Mouse (Mus musculus) CH12.LX (cell line): Measurements from ENCODE around the gene Mob4. TPM values are rescaled to one million over a fixed set of nuclear protein-coding genes. Genes with fewer than 3 reads are reported as not detected.

Experiments
- DNase-seq: peaks from one replicate; pipeline ENCODE4 v3.0.0-alpha.2; 2013; ENCODE audit errors: extremely low read depth
- H3K27ac ChIP-seq: 2 replicates; pipeline ENCODE4 v1.5.1; 2012; ENCODE audit warnings: low read depth, mild to moderate bottlenecking, control low read depth, moderate library complexity; ENCODE audit not compliant: insufficient read depth
- H3K27me3 ChIP-seq: replicated peaks from 2 replicates; pipeline ENCODE3; 2012; ENCODE audit warnings: inconsistent platforms
- H3K36me3 ChIP-seq, 2 experiments: replicated peaks in 1 of 2; 2 replicates each; pipeline versions ENCODE3 to v1.6.1; 2012; ENCODE audit warnings: inconsistent platforms in 1 of 2, low read length in 1 of 2, mild to moderate bottlenecking in 1 of 2, mixed read lengths in 1 of 2, moderate library complexity in 1 of 2; ENCODE audit not compliant: control insufficient read depth in 1 of 2, insufficient read depth in 1 of 2
- H3K4me1 ChIP-seq, 2 experiments: 2 replicates each; pipeline ENCODE4 v1.6.1; 2012; ENCODE audit warnings: inconsistent platforms in 1 of 2, moderate library complexity in 1 of 2; ENCODE audit not compliant: insufficient read depth in 2 of 2, control insufficient read depth in 1 of 2
- H3K4me2 ChIP-seq: 2 replicates; pipeline ENCODE4 v1.6.1; 2012; ENCODE audit warnings: low read depth, mild to moderate bottlenecking, control low read depth; ENCODE audit not compliant: poor library complexity, insufficient read depth, severe bottlenecking
- H3K4me3 ChIP-seq, 3 experiments: fragments of 150-350 bp in 1 of 3; sonication (generic) in 1 of 3; replicated peaks in 1 of 3; 2 replicates each; pipeline versions ENCODE3 to v1.5.1; 2011 to 2012; ENCODE audit warnings: low read depth in 2 of 3, low read length in 2 of 3, mild to moderate bottlenecking in 2 of 3, moderate library complexity in 2 of 3, control low read depth in 1 of 3, improper control_type of control experiment in 1 of 3, inconsistent platforms in 1 of 3, mixed read lengths in 1 of 3; ENCODE audit not compliant: poor library complexity in 1 of 3
- H3K79me2 ChIP-seq: replicated peaks from 2 replicates; pipeline ENCODE4 v1.6.1; 2012; ENCODE audit warnings: mild to moderate bottlenecking, moderate library complexity; ENCODE audit not compliant: control insufficient read depth, poor library complexity, insufficient read depth, severe bottlenecking; ENCODE audit errors: extremely low read depth
- H3K9ac ChIP-seq: 2 replicates; pipeline ENCODE4 v1.6.1; 2012; ENCODE audit warnings: low read depth, mild to moderate bottlenecking, control low read depth, moderate library complexity; ENCODE audit not compliant: insufficient read depth
- H3K9me3 ChIP-seq: replicated peaks from 2 replicates; pipeline ENCODE3; 2012; ENCODE audit warnings: low read length, inconsistent platforms, mixed read lengths
- BHLHE40 ChIP-seq: IDR thresholded peaks from 2 replicates; pipeline ENCODE4 v1.6.1; 2011; ENCODE audit warnings: mild to moderate bottlenecking, low read depth, low read length, improper control_type of control experiment
- CHD1 ChIP-seq: IDR thresholded peaks from 2 replicates; pipeline ENCODE4 v1.6.1; 2012; ENCODE audit warnings: low read depth, low read length, improper control_type of control experiment, inconsistent platforms
- CHD2 ChIP-seq: IDR thresholded peaks from 2 replicates; pipeline ENCODE4 v1.6.1; 2011; ENCODE audit warnings: low read length, improper control_type of control experiment
- CTCF ChIP-seq, 2 experiments: IDR thresholded peaks in 1 of 2; conservative IDR thresholded peaks in 1 of 2; 2 replicates each; pipeline ENCODE4 v1.5.1; 2011 to 2012; ENCODE audit warnings: low read depth in 2 of 2, low read length in 2 of 2, improper control_type of control experiment in 1 of 2, inconsistent platforms in 1 of 2, mild to moderate bottlenecking in 1 of 2, moderate library complexity in 1 of 2
- E2F4 ChIP-seq: IDR thresholded peaks from 2 replicates; pipeline ENCODE4 v1.6.1; 2011; ENCODE audit warnings: low read depth, low read length, improper control_type of control experiment; ENCODE audit not compliant: insufficient replicate concordance
- ELF1 ChIP-seq: IDR thresholded peaks from 2 replicates; pipeline ENCODE4 v1.6.1; 2014; ENCODE audit warnings: low read depth, mild to moderate bottlenecking, inconsistent platforms, low read length, improper control_type of control experiment
- EP300 ChIP-seq: IDR thresholded peaks from 2 replicates; pipeline ENCODE4 v1.6.1; 2011; ENCODE audit warnings: low read length, improper control_type of control experiment
- ETS1 ChIP-seq: conservative IDR thresholded peaks from 2 replicates; pipeline ENCODE4 v1.6.1; 2012; ENCODE audit warnings: low read depth, mild to moderate bottlenecking, inconsistent platforms, low read length, improper control_type of control experiment, moderate library complexity
- GABPA ChIP-seq: IDR thresholded peaks from 2 replicates; pipeline ENCODE4 v1.6.1; 2012; ENCODE audit warnings: low read depth, low read length, improper control_type of control experiment, inconsistent platforms; ENCODE audit not compliant: insufficient replicate concordance
- HCFC1 ChIP-seq: IDR thresholded peaks from 2 replicates; pipeline ENCODE4 v1.6.1; 2012; ENCODE audit warnings: low read depth, mild to moderate bottlenecking, inconsistent platforms, low read length, improper control_type of control experiment
- IRF4 ChIP-seq: IDR thresholded peaks from 2 replicates; pipeline ENCODE4 v1.6.1; 2014; ENCODE audit warnings: low read depth, mild to moderate bottlenecking, inconsistent platforms, low read length, improper control_type of control experiment
- JUN ChIP-seq: IDR thresholded peaks from 2 replicates; pipeline ENCODE4 v1.6.1; 2011; ENCODE audit warnings: low read depth, mild to moderate bottlenecking, low read length, improper control_type of control experiment, moderate library complexity; ENCODE audit not compliant: insufficient read depth
- JUND ChIP-seq: conservative IDR thresholded peaks from 2 replicates; pipeline ENCODE4 v1.6.1; 2011; ENCODE audit warnings: low read depth, low read length, improper control_type of control experiment
- KAT2A ChIP-seq: IDR thresholded peaks from 2 replicates; pipeline ENCODE4 v1.6.1; 2012; ENCODE audit warnings: low read length, improper control_type of control experiment, inconsistent platforms; ENCODE audit not compliant: insufficient replicate concordance
- MAFK ChIP-seq: IDR thresholded peaks from 2 replicates; pipeline ENCODE4 v1.6.1; 2011; ENCODE audit warnings: low read length, improper control_type of control experiment; ENCODE audit not compliant: insufficient replicate concordance
- MAX ChIP-seq: IDR thresholded peaks from 2 replicates; pipeline ENCODE4 v1.6.1; 2011; ENCODE audit warnings: low read length, improper control_type of control experiment
- MAZ ChIP-seq: IDR thresholded peaks from 2 replicates; pipeline ENCODE4 v1.6.1; 2012; ENCODE audit warnings: low read depth, mild to moderate bottlenecking, inconsistent platforms, low read length, improper control_type of control experiment, moderate library complexity
- MEF2A ChIP-seq: IDR thresholded peaks from 2 replicates; pipeline ENCODE4 v1.6.1; 2014; ENCODE audit warnings: low read depth, mild to moderate bottlenecking, inconsistent platforms, low read length, improper control_type of control experiment, borderline replicate concordance
- MXI1 ChIP-seq: IDR thresholded peaks from 2 replicates; pipeline ENCODE4 v1.6.1; 2011; ENCODE audit warnings: mild to moderate bottlenecking, low read depth, low read length, improper control_type of control experiment
- MYC ChIP-seq: IDR thresholded peaks from 2 replicates; pipeline ENCODE4 v1.6.1; 2011; ENCODE audit warnings: low read depth, mild to moderate bottlenecking, improper control_type of control experiment, low read length
- NELFE ChIP-seq: IDR thresholded peaks from 2 replicates; pipeline ENCODE4 v1.6.1; 2011; ENCODE audit warnings: low read depth, low read length, improper control_type of control experiment
- NRF1 ChIP-seq: IDR thresholded peaks from 2 replicates; pipeline ENCODE4 v1.6.1; 2014; ENCODE audit warnings: low read depth, mild to moderate bottlenecking, inconsistent platforms, low read length, improper control_type of control experiment, moderate library complexity
- PAX5 ChIP-seq: IDR thresholded peaks from 2 replicates; pipeline ENCODE4 v1.6.1; 2012; ENCODE audit warnings: low read length, inconsistent platforms, mixed read lengths
- POLR2A ChIP-seq: IDR thresholded peaks from 2 replicates; pipeline ENCODE4 v1.6.1; 2011; ENCODE audit warnings: low read depth, mild to moderate bottlenecking, improper control_type of control experiment, low read length
- POLR2AphosphoS2 ChIP-seq: IDR thresholded peaks from 2 replicates; pipeline ENCODE4 v1.6.1; 2011; ENCODE audit warnings: low read depth, low read length, improper control_type of control experiment
- RAD21 ChIP-seq: IDR thresholded peaks from 2 replicates; pipeline ENCODE4 v1.6.1; 2011; ENCODE audit warnings: low read depth, mild to moderate bottlenecking, low read length, improper control_type of control experiment, moderate library complexity
- RCOR1 ChIP-seq: conservative IDR thresholded peaks from 2 replicates; pipeline ENCODE4 v1.6.1; 2012; ENCODE audit warnings: low read depth, mild to moderate bottlenecking, inconsistent platforms, low read length, improper control_type of control experiment
- SIN3A ChIP-seq: IDR thresholded peaks from 2 replicates; pipeline ENCODE4 v1.6.1; 2012; ENCODE audit warnings: low read length, improper control_type of control experiment, inconsistent platforms
- SMC3 ChIP-seq: IDR thresholded peaks from 2 replicates; pipeline ENCODE4 v1.6.1; 2011; ENCODE audit warnings: low read depth, low read length, improper control_type of control experiment
- TBP ChIP-seq: conservative IDR thresholded peaks from 2 replicates; pipeline ENCODE4 v1.6.1; 2011; ENCODE audit warnings: low read depth, low read length, improper control_type of control experiment
- TCF12 ChIP-seq: IDR thresholded peaks from 2 replicates; pipeline ENCODE4 v1.6.1; 2014; ENCODE audit warnings: low read depth, mild to moderate bottlenecking, inconsistent platforms, low read length, improper control_type of control experiment
- UBTF ChIP-seq: IDR thresholded peaks from 2 replicates; pipeline ENCODE4 v1.6.1; 2012; ENCODE audit warnings: low read depth, mild to moderate bottlenecking, inconsistent platforms, low read length, improper control_type of control experiment, moderate library complexity
- USF1 ChIP-seq: IDR thresholded peaks from 2 replicates; pipeline ENCODE4 v1.6.1; 2014; ENCODE audit warnings: low read depth, mild to moderate bottlenecking, inconsistent platforms, low read length, improper control_type of control experiment
- USF2 ChIP-seq: conservative IDR thresholded peaks from 2 replicates; pipeline ENCODE4 v1.6.1; 2011; ENCODE audit warnings: low read depth, low read length, improper control_type of control experiment
- ZC3H11A ChIP-seq: IDR thresholded peaks from 2 replicates; pipeline ENCODE4 v1.6.1; 2012; ENCODE audit warnings: low read depth, mild to moderate bottlenecking, inconsistent platforms, low read length, improper control_type of control experiment
- ZKSCAN1 ChIP-seq: IDR thresholded peaks from 2 replicates; pipeline ENCODE4 v1.6.1; 2012; ENCODE audit warnings: low read depth, inconsistent platforms, low read length, improper control_type of control experiment, borderline replicate concordance
- ZMIZ1 ChIP-seq: IDR thresholded peaks from 2 replicates; pipeline ENCODE4 v1.6.1; 2012; ENCODE audit warnings: low read depth, mild to moderate bottlenecking, inconsistent platforms, low read length, improper control_type of control experiment
- ZNF384 ChIP-seq: IDR thresholded peaks from 2 replicates; pipeline ENCODE4 v1.6.1; 2012; ENCODE audit warnings: low read depth, low read length, improper control_type of control experiment, inconsistent platforms
- dilution Hi-C: fragments of 300-500 bp; cut with MboI; formaldehyde crosslinking; loops from 2 replicates; pipeline ENCODE4 v1.14.3; 2020; ENCODE audit warnings: low sequenced_read_pairs; ENCODE audit not compliant: extremely low pct_unique_long_range_greater_than_20kb, extremely low pct_ligation_motif_present
- in situ Hi-C: fragments of 300-500 bp; cut with MboI; formaldehyde crosslinking; loops from 3 replicates; pipeline ENCODE4 v1.14.3; 2019; ENCODE audit warnings: low sequenced_read_pairs, low pct_ligation_motif_present, low pct_unique_long_range_greater_than_20kb, mixed read lengths
- polyA plus RNA-seq: library from polyadenylated mRNA; unstranded; fragments of >175 nt; gene quantifications from 2 replicates; pipeline ENCODE4 v1.2.1, GENCODE M21; 2012; ENCODE audit warnings: low read depth; ENCODE audit not compliant: insufficient read length
- total RNA-seq, 2 experiments: library from RNA; depleted of rRNA; stranded (reverse); fragments of 300-350 nt in 1 of 2; fragments of >200 nt in 1 of 2; gene quantifications; 2 replicates each; pipeline ENCODE4 v1.2.3; 2012 to 2014

The Mob4 gene
- total and polyA plus RNA-seq, 3 experiments, result 12.3 to 49.5 (median 34.1) TPM

- Histone ChIP-seq H3K79me2 (peaks cover 65% of the 10 kb centered on the region), H3K27me3 (no peaks in the 10 kb centered on the region), H3K9ac (peak within 1 kb of the TSS; percentile 98), H3K36me3 (peaks cover 28 to 52% of the 10 kb centered on the region in 2 experiments), H3K4me3 (peak within 1 kb of the TSS; percentile 95 to 100 (median 100)), H3K27ac (peak within 1 kb of the TSS; percentile 92), H3K9me3 (no peaks in the 10 kb centered on the region), H3K4me2 (peak within 1 kb of the TSS; percentile 99), H3K4me1 (peaks cover 4 to 41% of the 10 kb centered on the region in 2 experiments; a peak in 3 of 4 replicates)
- TF ChIP-seq CHD1 (no peak), IRF4 (peak; percentile 69), POLR2AphosphoS2 (no peak; the same call in 1 of the 2 replicates), USF2 (no peak; the same call in 1 of the 2 replicates), TBP (0 out of 2 replicates have a peak, but pooled peaks have one; percentile 52), MAFK (no peak), ZKSCAN1 (no peak; the same call in 1 of the 2 replicates), ZC3H11A (no peak), EP300 (no peak), RCOR1 (0 out of 2 replicates have a peak, but pooled peaks have one; percentile 43), ELF1 (peak; percentile 96), JUND (no peak), CHD2 (peak; percentile 93), CTCF (conservative IDR thresholded peaks at IDR 0.05 in 1 of 2, IDR thresholded peaks at IDR 0.05 in 1 of 2; ENCODE audit: low read depth in 2 of 2, low read length in 2 of 2) (no peak), KAT2A (peak; percentile 91), USF1 (peak; percentile 43; the same call in 1 of the 2 replicates), MEF2A (peak; percentile 66; the same call in 1 of the 2 replicates), POLR2A (peak; percentile 84), GABPA (no peak; the same call in 1 of the 2 replicates), MXI1 (peak; percentile 96), TCF12 (peak; percentile 75), ZMIZ1 (peak; percentile 85), JUN (no peak), MAZ (peak; percentile 99), SIN3A (peak; percentile 77; the same call in 1 of the 2 replicates), ETS1 (peak; percentile 41; the same call in 1 of the 2 replicates), UBTF (0 out of 2 replicates have a peak, but pooled peaks have one; percentile 50), HCFC1 (peak; percentile 89), RAD21 (no peak), NELFE (peak; percentile 94), E2F4 (no peak), NRF1 (peak; percentile 87), MAX (peak; percentile 86), BHLHE40 (peak; percentile 69), SMC3 (no peak), ZNF384 (no peak), PAX5 (no peak), MYC (peak; percentile 85)
- in situ Hi-C loops, result no loop called here
- DNase-seq, result peak; percentile 98
- dilution Hi-C loops, result no loop called here
These were observed 43.0 kb upstream of the Mob4 start, which contains the start of the genes Hspe1 and Hspd1 for GRCm38 (mm10) chr1:55087932-55088610. Hspe1 (plus strand) TSS chr1:55088132. Hspd1 (minus strand) TSS chr1:55088243.
